Mouse (Mus musculus) C2C12 (cell line): Measurements from ENCODE around the gene Slc7a8.

Source experiments
- CTCF ChIP-seq: IDR thresholded peaks from one replicate; pipeline ENCODE4 v1.5.1; 2011; ENCODE audit not compliant: control insufficient read depth, insufficient read depth, insufficient read length
- MAX ChIP-seq: IDR thresholded peaks from one replicate; pipeline ENCODE4 v1.6.1; 2011; ENCODE audit warnings: mild to moderate bottlenecking, control low read depth
- MYOG ChIP-seq: IDR thresholded peaks from one replicate; pipeline ENCODE4 v1.6.1; 2011; ENCODE audit not compliant: control insufficient read depth, insufficient read length; ENCODE audit errors: extremely low read depth
- USF1 ChIP-seq: IDR thresholded peaks from one replicate; pipeline ENCODE4 v1.6.1; 2011; ENCODE audit warnings: low read depth, mild to moderate bottlenecking, control low read depth, moderate library complexity

GRCm38 (mm10) chr14:54706589-54707320, 75.0 kb downstream of the Slc7a8 start:
- TF ChIP-seq CTCF (no peak), MAX (no peak), MYOG (no peak), USF1 (no peak)
